Mouse (Mus musculus): Measurements from ENCODE around the gene Iqsec1. TPM values are rescaled to one million over a fixed set of nuclear protein-coding genes. Genes with fewer than 3 reads are reported as not detected.
"Not testable (repeated sequence)": the region's sequence is repeated elsewhere in the genome, so short reads cannot be mapped to it uniquely, and the experiment has no call there.

Iqsec1 gene
- polyA plus RNA-seq, 1 experiment from 2014 or later, result 14.6 TPM

- H3K4me2 ChIP-seq; ATAC-seq (ENCODE audit: low FRiP score); H3K27ac ChIP-seq (ENCODE audit: low read depth, low read length); H3K4me1 ChIP-seq (ENCODE audit: control insufficient read depth, insufficient read depth, low read length); H3K9ac ChIP-seq (ENCODE audit: low read length); DNase-seq (ENCODE audit: low spot score, missing footprints); H3K9me3 ChIP-seq (ENCODE audit: control insufficient read depth, low read length); H3K36me3 ChIP-seq (ENCODE audit: control insufficient read depth, insufficient read depth, low read length); H3K27me3 ChIP-seq (ENCODE audit: control insufficient read depth, insufficient read depth, low read length); H3K4me3 ChIP-seq (ENCODE audit: low read depth, low read length): not testable (repeated sequence)
- 59% methylated on average over 3 of the region's 3 CpGs for WGBS
Observed at GRCm38 (mm10) chr6:90632526-90632925, 356.0 kb downstream of the Iqsec1 start.

DNA sequence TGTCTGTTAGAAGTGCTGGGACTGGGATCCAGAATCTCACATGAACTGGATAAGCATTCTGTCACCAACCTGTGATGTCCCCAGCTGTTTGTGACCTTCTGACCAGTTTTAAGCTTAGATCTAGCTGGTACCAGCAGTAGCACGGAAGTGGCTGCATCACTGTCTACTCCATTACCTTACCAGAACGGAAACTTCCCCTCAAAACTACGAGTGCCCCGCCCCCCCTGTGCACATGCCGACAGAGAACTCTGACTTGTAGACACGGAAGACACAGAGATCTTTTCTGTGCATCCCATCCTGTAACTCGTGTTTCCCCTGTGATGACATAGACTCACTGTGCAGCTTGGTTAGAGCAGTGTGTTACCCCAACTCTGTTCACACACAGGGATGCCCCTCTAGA lies 358.1 kb downstream of the Iqsec1 start:
- no peak for DNase-seq (ENCODE audit: low spot score, missing footprints)
- H3K27ac ChIP-seq (ENCODE audit: low read depth, low read length), result no peak overlapping the region
- no peaks in the 10 kb centered on the region for H3K36me3 ChIP-seq (ENCODE audit: control insufficient read depth, insufficient read depth, low read length)
- H3K4me2 ChIP-seq, result no peak overlapping the region
- no peak overlapping the region for H3K9ac ChIP-seq (ENCODE audit: low read length)
- H3K9me3 ChIP-seq (ENCODE audit: control insufficient read depth, low read length), result no peaks in the 10 kb centered on the region
- no peaks in the 10 kb centered on the region for H3K27me3 ChIP-seq (ENCODE audit: control insufficient read depth, insufficient read depth, low read length)
- 87% methylated on average over 7 of the region's 7 CpGs for WGBS
- no peak overlapping the region for H3K4me3 ChIP-seq (ENCODE audit: low read depth, low read length)
- no peak for ATAC-seq (ENCODE audit: low FRiP score)
- H3K4me1 ChIP-seq (ENCODE audit: control insufficient read depth, insufficient read depth, low read length), result no peaks in the 10 kb centered on the region

GRCm38 (mm10) chr6:90629506-90629905 lies 359.0 kb downstream of the Iqsec1 start:
- no peak for DNase-seq (ENCODE audit: low spot score, missing footprints)
- Histone ChIP-seq H3K36me3 (ENCODE audit: control insufficient read depth, insufficient read depth, low read length) (no peaks in the 10 kb centered on the region), H3K27me3 (ENCODE audit: control insufficient read depth, insufficient read depth, low read length) (no peaks in the 10 kb centered on the region), H3K4me1 (ENCODE audit: control insufficient read depth, insufficient read depth, low read length) (no peaks in the 10 kb centered on the region), H3K9me3 (ENCODE audit: control insufficient read depth, low read length) (no peaks in the 10 kb centered on the region), H3K4me3 (ENCODE audit: low read depth, low read length) (no peak overlapping the region), H3K27ac (ENCODE audit: low read depth, low read length) (no peak overlapping the region), H3K4me2 (no peak overlapping the region), H3K9ac (ENCODE audit: low read length) (no peak overlapping the region)
- ATAC-seq (ENCODE audit: low FRiP score), result no peak
- 93% methylated on average over 6 of the region's 6 CpGs for WGBS

- no peak for ATAC-seq (ENCODE audit: low FRiP score)
- no peak overlapping the region for H3K4me3 ChIP-seq (ENCODE audit: low read depth, low read length)
- H3K36me3 ChIP-seq (ENCODE audit: control insufficient read depth, insufficient read depth, low read length), result no peaks in the 10 kb centered on the region
- DNase-seq (ENCODE audit: low spot score, missing footprints), result peak; percentile 39
- H3K4me1 ChIP-seq (ENCODE audit: control insufficient read depth, insufficient read depth, low read length), result no peaks in the 10 kb centered on the region
- no peak overlapping the region for H3K9ac ChIP-seq (ENCODE audit: low read length)
- no peak overlapping the region for H3K4me2 ChIP-seq
- H3K27me3 ChIP-seq (ENCODE audit: control insufficient read depth, insufficient read depth, low read length), result no peaks in the 10 kb centered on the region
- H3K9me3 ChIP-seq (ENCODE audit: control insufficient read depth, low read length), result no peaks in the 10 kb centered on the region
- no peak overlapping the region for H3K27ac ChIP-seq (ENCODE audit: low read depth, low read length)
- WGBS, result 86% methylated on average over 4 of the region's 4 CpGs
Observed at GRCm38 (mm10) chr6:90627556-90627955, 360.9 kb downstream of the Iqsec1 start.

- Histone ChIP-seq H3K27ac (ENCODE audit: low read depth, low read length) (no peak overlapping the region), H3K9me3 (ENCODE audit: control insufficient read depth, low read length) (no peaks in the 10 kb centered on the region)
Observed at GRCm38 (mm10) chr6:90625207-90625994, 363.1 kb downstream of the Iqsec1 start.

GRCm38 (mm10) chr6:90624733-90625132 lies 363.8 kb downstream of the Iqsec1 start:
- Histone ChIP-seq H3K4me3 (ENCODE audit: low read depth, low read length) (no peak overlapping the region), H3K4me1 (ENCODE audit: control insufficient read depth, insufficient read depth, low read length) (peaks cover 3% of the 10 kb centered on the region), H3K27ac (ENCODE audit: low read depth, low read length) (no peak overlapping the region), H3K9ac (ENCODE audit: low read length) (no peak overlapping the region), H3K9me3 (ENCODE audit: control insufficient read depth, low read length) (no peaks in the 10 kb centered on the region), H3K27me3 (ENCODE audit: control insufficient read depth, insufficient read depth, low read length) (no peaks in the 10 kb centered on the region), H3K36me3 (ENCODE audit: control insufficient read depth, insufficient read depth, low read length) (no peaks in the 10 kb centered on the region), H3K4me2 (no peak overlapping the region)
- WGBS, result 76% methylated on average over 11 of the region's 11 CpGs
- no peak for ATAC-seq (ENCODE audit: low FRiP score)
- DNase-seq (ENCODE audit: low spot score, missing footprints), result no peak

More at GRCm38 (mm10) chr6:90625207-90625994, 363.1 kb downstream of the Iqsec1 start:
- WGBS, result 81% methylated on average over 7 of the region's 7 CpGs
- no peaks in the 10 kb centered on the region for H3K27me3 ChIP-seq (ENCODE audit: control insufficient read depth, insufficient read depth, low read length)
- H3K4me3 ChIP-seq (ENCODE audit: low read depth, low read length), result no peak overlapping the region
- no peak for ATAC-seq (ENCODE audit: low FRiP score)
- no peaks in the 10 kb centered on the region for H3K36me3 ChIP-seq (ENCODE audit: control insufficient read depth, insufficient read depth, low read length)
- no peak for DNase-seq (ENCODE audit: low spot score, missing footprints)
- peaks cover 3% of the 10 kb centered on the region for H3K4me1 ChIP-seq (ENCODE audit: control insufficient read depth, insufficient read depth, low read length)
- H3K9ac ChIP-seq (ENCODE audit: low read length), result no peak overlapping the region
- H3K4me2 ChIP-seq, result no peak overlapping the region

DNA sequence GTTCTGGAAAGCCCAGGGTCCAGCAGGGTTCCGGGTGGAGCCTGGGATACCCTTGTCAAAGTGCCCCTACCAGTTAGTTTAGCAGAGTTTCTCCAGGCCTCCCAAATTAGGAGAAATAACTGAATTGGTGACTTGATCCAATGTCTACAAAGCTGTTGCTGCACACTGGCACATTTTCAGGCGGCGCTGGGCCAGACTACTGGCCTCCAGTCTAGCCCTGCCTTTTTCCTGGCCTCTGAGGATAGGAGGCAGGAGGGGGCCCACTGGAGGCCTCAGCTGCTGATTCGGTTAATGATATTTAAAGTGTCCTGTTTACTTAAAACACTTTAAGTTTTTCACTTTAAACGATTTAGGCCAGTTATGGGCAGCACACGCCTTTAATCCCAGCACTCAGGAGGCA lies 364.3 kb downstream of the Iqsec1 start:
- H3K4me1 ChIP-seq (ENCODE audit: control insufficient read depth, insufficient read depth, low read length), result peaks cover 3% of the 10 kb centered on the region
- no peaks in the 10 kb centered on the region for H3K36me3 ChIP-seq (ENCODE audit: control insufficient read depth, insufficient read depth, low read length)
- no peak overlapping the region for H3K27ac ChIP-seq (ENCODE audit: low read depth, low read length)
- ATAC-seq (ENCODE audit: low FRiP score), result no peak
- no peak overlapping the region for H3K9ac ChIP-seq (ENCODE audit: low read length)
- H3K9me3 ChIP-seq (ENCODE audit: control insufficient read depth, low read length), result no peaks in the 10 kb centered on the region
- WGBS, result 88% methylated on average over 6 of the region's 6 CpGs
- no peaks in the 10 kb centered on the region for H3K27me3 ChIP-seq (ENCODE audit: control insufficient read depth, insufficient read depth, low read length)
- no peak overlapping the region for H3K4me3 ChIP-seq (ENCODE audit: low read depth, low read length)
- DNase-seq (ENCODE audit: low spot score, missing footprints), result no peak
- no peak overlapping the region for H3K4me2 ChIP-seq

DNA sequence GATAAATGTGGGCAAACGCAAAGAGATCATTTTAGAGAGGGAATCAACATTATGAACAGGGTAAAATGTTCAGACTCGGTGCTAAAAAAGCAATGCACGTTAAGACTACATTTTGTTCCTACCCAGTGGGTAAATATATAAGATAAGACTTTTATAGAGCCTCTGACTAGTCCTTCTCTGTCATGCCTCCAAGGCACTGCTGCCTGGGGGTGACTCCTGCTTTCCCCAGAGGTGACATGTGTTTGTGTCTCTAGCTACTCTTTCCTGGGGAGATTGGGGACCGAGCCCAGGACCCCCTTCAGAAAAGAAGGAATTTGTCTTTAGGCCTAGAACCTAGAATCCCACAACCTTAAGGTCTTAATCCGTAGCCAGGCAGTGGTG lies 365.0 kb downstream of the Iqsec1 start:
- H3K27me3 ChIP-seq (ENCODE audit: control insufficient read depth, insufficient read depth, low read length), result no peaks in the 10 kb centered on the region
- no peak overlapping the region for H3K9ac ChIP-seq (ENCODE audit: low read length)
- H3K4me3 ChIP-seq (ENCODE audit: low read depth, low read length), result no peak overlapping the region
- no peaks in the 10 kb centered on the region for H3K9me3 ChIP-seq (ENCODE audit: control insufficient read depth, low read length)
- H3K4me2 ChIP-seq, result no peak overlapping the region
- ATAC-seq (ENCODE audit: low FRiP score), result no peak
- H3K27ac ChIP-seq (ENCODE audit: low read depth, low read length), result no peak overlapping the region
- DNase-seq (ENCODE audit: low spot score, missing footprints), result no peak
- no peaks in the 10 kb centered on the region for H3K36me3 ChIP-seq (ENCODE audit: control insufficient read depth, insufficient read depth, low read length)
- 83% methylated on average over 5 of the region's 5 CpGs for WGBS
- H3K4me1 ChIP-seq (ENCODE audit: control insufficient read depth, insufficient read depth, low read length), result peaks cover 3% of the 10 kb centered on the region

GRCm38 (mm10) chr6:90622758-90623455 lies 365.6 kb downstream of the Iqsec1 start:
- Histone ChIP-seq H3K27me3 (ENCODE audit: control insufficient read depth, insufficient read depth, low read length) (no peaks in the 10 kb centered on the region), H3K27ac (ENCODE audit: low read depth, low read length) (no peak overlapping the region), H3K4me2 (no peak overlapping the region), H3K36me3 (ENCODE audit: control insufficient read depth, insufficient read depth, low read length) (no peaks in the 10 kb centered on the region), H3K9ac (ENCODE audit: low read length) (no peak overlapping the region), H3K4me1 (ENCODE audit: control insufficient read depth, insufficient read depth, low read length) (peaks cover 3% of the 10 kb centered on the region), H3K9me3 (ENCODE audit: control insufficient read depth, low read length) (no peaks in the 10 kb centered on the region), H3K4me3 (ENCODE audit: low read depth, low read length) (no peak overlapping the region)
- DNase-seq (ENCODE audit: low spot score, missing footprints) (no peak), ATAC-seq (ENCODE audit: low FRiP score) (0 out of 2 replicates have a peak, but pooled peaks have one; percentile 17)
- WGBS, result 45% methylated on average over 11 of the region's 11 CpGs
